Comparison of ENCODE assay signal across 27 mouse cellular contexts in the genomic region with DNA sequence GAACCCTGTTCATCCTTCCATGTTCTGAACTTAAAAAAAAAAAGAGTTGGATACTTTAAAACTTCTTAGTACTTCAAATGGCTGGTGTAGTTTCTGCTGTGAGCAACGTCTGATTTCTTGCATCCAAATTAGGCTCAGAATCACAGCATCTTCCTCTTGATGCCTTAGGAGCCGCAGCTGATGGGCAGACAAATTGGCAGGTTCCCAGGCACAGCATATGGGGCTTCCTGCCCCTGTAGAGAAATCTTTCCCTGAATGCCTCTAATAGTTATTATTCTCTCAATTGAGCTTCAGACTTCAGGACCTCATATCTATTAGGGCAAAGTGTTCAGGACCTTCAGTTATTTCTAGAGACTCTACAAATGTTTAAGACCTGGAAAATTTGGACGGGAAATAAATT. TPM values are rescaled to one million over a fixed set of nuclear protein-coding genes. Genes with fewer than 3 reads are reported as not detected.
A peak's percentile ranks its signal among the peaks of the same experiment; 100 is the strongest.
DNase-seq lines count a peak whose midpoint lies in the region; ATAC-seq and TF ChIP-seq lines count a peak whose summit lies in the region.
"Had no signal": no experiment of that assay in that cellular context is flagged by ENCODE, and none has a peak within 500 bp of the region (broad histone marks: within the 10 kb centered on the region; RNA-seq: fewer than 3 reads in every experiment).

No protein-coding gene starts in this region.

- TF ChIP-seq POLR2A in brain, embryonic 14.5 days (IDR thresholded peaks at IDR 0.05; ENCODE audit: borderline replicate concordance, extremely low read depth, insufficient read depth, insufficient read length, poor library complexity, severe bottlenecking): no peak

- H3K4me3 ChIP-seq in liver, embryonic 11.5 days (ENCODE audit: low read depth, low read length): no peak overlapping the region
- H3K4me3 ChIP-seq: embryonic facial prominence, embryonic 15.5 days; gastrocnemius, adult 2 months; heart, embryonic 12.5 days; hindbrain, embryonic 12.5 days; kidney, embryonic 15.5 days; megakaryocyte, embryonic 14.5 days had no signal

- H3K27me3 ChIP-seq in liver, embryonic 11.5 days (replicated peaks; ENCODE audit: control insufficient read depth, insufficient read depth, low read length): no peaks in the 10 kb centered on the region
- H3K27me3 ChIP-seq: embryonic facial prominence, embryonic 15.5 days; heart, embryonic 12.5 days; hindbrain, embryonic 12.5 days; kidney, embryonic 15.5 days had no signal

- no peaks in the 10 kb centered on the region for H3K36me3 ChIP-seq in liver, embryonic 11.5 days (ENCODE audit: control insufficient read depth, insufficient read depth, low read length)
- H3K36me3 ChIP-seq: embryonic facial prominence, embryonic 15.5 days; heart, embryonic 12.5 days; hindbrain, embryonic 12.5 days; kidney, embryonic 15.5 days had no signal

- no peak overlapping the region for H3K27ac ChIP-seq in liver, embryonic 11.5 days (ENCODE audit: low read depth, low read length)
- H3K27ac ChIP-seq: embryonic facial prominence, embryonic 15.5 days; gastrocnemius, adult 2 months; hindbrain, embryonic 12.5 days; kidney, embryonic 15.5 days had no signal

- H3K4me1 ChIP-seq in liver, embryonic 11.5 days (replicated peaks; ENCODE audit: control insufficient read depth, insufficient read depth, low read length): no peaks in the 10 kb centered on the region
- H3K4me1 ChIP-seq: embryonic facial prominence, embryonic 15.5 days; hindbrain, embryonic 12.5 days; kidney, embryonic 15.5 days; megakaryocyte, embryonic 14.5 days had no signal

- 61% methylated on average over 3 of the region's 3 CpGs for WGBS in liver, embryonic 11.5 days

- no peak overlapping the region for H3K9ac ChIP-seq in liver, embryonic 11.5 days (ENCODE audit: low read depth, low read length)
- H3K9ac ChIP-seq: embryonic facial prominence, embryonic 15.5 days; heart, embryonic 12.5 days; hindbrain, embryonic 12.5 days; kidney, embryonic 15.5 days; liver, postnatal 0 days had no signal

- ATAC-seq in liver, embryonic 11.5 days (replicated peaks; ENCODE audit: low FRiP score): no peak
- ATAC-seq: intestine, embryonic 16.5 days; liver, postnatal 0 days had no signal

- peak; percentile 30 to 40 for DNase-seq in layer of hippocampus, adult 18-20 months (ENCODE audit: low spot score in 2 of 2)
- no peak for DNase-seq in layer of hippocampus, adult 9-10 months (ENCODE audit: low spot score)
- peak; percentile 73 for DNase-seq in brain, embryonic 14.5 days (ENCODE audit: low read depth)
- DNase-seq in cerebellum, adult 18-20 months: peak; percentile 81 to 85
- peak; percentile 81 to 90 for DNase-seq in cerebellum, postnatal 25 days
- DNase-seq in heart, adult 8-10 months (ENCODE audit: low spot score): no peak
- no peak for DNase-seq in liver, embryonic 11.5 days (ENCODE audit: low spot score)
- no peak for DNase-seq in T-cell, adult 2 months (ENCODE audit: low spot score)
- DNase-seq: adrenal gland, postnatal 36 days; B cell, adult 2 months; gastrocnemius, adult 2 months; heart, postnatal 14 days; liver; liver, postnatal 0 days; thymus, postnatal 36 days had no signal

- no peaks in the 10 kb centered on the region for H3K9me3 ChIP-seq in liver, embryonic 11.5 days (ENCODE audit: control insufficient read depth, low read length)
- H3K9me3 ChIP-seq: embryonic facial prominence, embryonic 15.5 days; hindbrain, embryonic 12.5 days; kidney, embryonic 15.5 days had no signal

- no peak overlapping the region for H3K4me2 ChIP-seq in liver, embryonic 11.5 days
- H3K4me2 ChIP-seq: embryonic facial prominence, embryonic 15.5 days; heart, embryonic 12.5 days; hindbrain, embryonic 12.5 days; kidney, embryonic 15.5 days had no signal

- TF ChIP-seq CTCF in brain, embryonic 14.5 days (IDR thresholded peaks at IDR 0.05; ENCODE audit: borderline replicate concordance, extremely low read depth, insufficient read depth, insufficient read length): no peak

RNA-seq across cellular contexts. Expression of a gene that starts 19.8 kb away (rescaled TPM):
- 1 to 10 TPM; 3.8 to 4.2 TPM for total RNA-seq in layer of hippocampus, adult 18-20 months (2021)
- 29.0 and 31.6 TPM in 2 replicates for polyA plus RNA-seq in brain, embryonic 14.5 days (2012; rRNA removed)
- 1 to 10 TPM; 3.2 to 4.3 (median 3.9) TPM for total RNA-seq in heart, adult 8-10 months (2022)
- 311 and 347 TPM in 2 replicates for polyA plus RNA-seq in liver, embryonic 11.5 days (2014; fragmentation: Nextera tagmentation; extraction: Ambion mirVana)

RNA-seq across cellular contexts. Expression of a gene that starts 49.5 kb away (rescaled TPM):
- under 1 TPM in 1 of 2 experiments, not detected in 1; 0.38 TPM for total RNA-seq in layer of hippocampus, adult 18-20 months (2021)
- 0.31 and 0.35 TPM in 2 replicates for polyA plus RNA-seq in brain, embryonic 14.5 days (2012; rRNA removed)
- not detected for total RNA-seq in heart, adult 8-10 months (2022)
- not detected in 2 replicates for polyA plus RNA-seq in liver, embryonic 11.5 days (2014; fragmentation: Nextera tagmentation; extraction: Ambion mirVana)
- total RNA-seq: adrenal gland, postnatal 36 days; gastrocnemius, adult 2 months; granulocyte monocyte progenitor cell, adult 5-6 weeks; heart, postnatal 14 days; layer of hippocampus, postnatal 25 days; left cerebral cortex, postnatal 25 days; monocyte, adult 5-6 weeks had no signal
- polyA plus RNA-seq: embryonic facial prominence, embryonic 15.5 days; heart, embryonic 12.5 days; intestine, embryonic 16.5 days; kidney, embryonic 15.5 days; liver, postnatal 0 days; spleen, adult 2 months; stomach, embryonic 14.5 days had no signal

RNA-seq across cellular contexts. Expression of a gene that starts 50.5 kb away (rescaled TPM):
- total RNA-seq in layer of hippocampus, adult 18-20 months (2021): 100 to 1,000 TPM; 151 to 161 TPM
- polyA plus RNA-seq in brain, embryonic 14.5 days (2012; rRNA removed): 22.8 and 30.7 TPM in 2 replicates
- 1 to 10 TPM; 1.2 to 1.8 (median 1.5) TPM for total RNA-seq in heart, adult 8-10 months (2022)
- 1.4 and 1.9 TPM in 2 replicates for polyA plus RNA-seq in liver, embryonic 11.5 days (2014; fragmentation: Nextera tagmentation; extraction: Ambion mirVana)

Comparison
In these comparisons a context has a peak if more than half of its experiments do, and no peak if none do; other contexts are left out.
1. DNase-seq: peak in layer of hippocampus, adult 18-20 months (2 of 2), brain, embryonic 14.5 days (single experiment), cerebellum, adult 18-20 months (2 of 2) and cerebellum, postnatal 25 days (2 of 2); none in layer of hippocampus, adult 9-10 months (single experiment), heart, adult 8-10 months (single experiment), liver, embryonic 11.5 days (single experiment) and T-cell, adult 2 months (single experiment).
2. RNA of a gene that starts 50.5 kb away (total RNA-seq): 151 to 161 TPM in layer of hippocampus, adult 18-20 months; 1.2 to 1.8 TPM in heart, adult 8-10 months; every median in the first group is over 10 times any median in the second.